Mouse (Mus musculus): ENCODE data around the gene Zfp369.

DNA sequence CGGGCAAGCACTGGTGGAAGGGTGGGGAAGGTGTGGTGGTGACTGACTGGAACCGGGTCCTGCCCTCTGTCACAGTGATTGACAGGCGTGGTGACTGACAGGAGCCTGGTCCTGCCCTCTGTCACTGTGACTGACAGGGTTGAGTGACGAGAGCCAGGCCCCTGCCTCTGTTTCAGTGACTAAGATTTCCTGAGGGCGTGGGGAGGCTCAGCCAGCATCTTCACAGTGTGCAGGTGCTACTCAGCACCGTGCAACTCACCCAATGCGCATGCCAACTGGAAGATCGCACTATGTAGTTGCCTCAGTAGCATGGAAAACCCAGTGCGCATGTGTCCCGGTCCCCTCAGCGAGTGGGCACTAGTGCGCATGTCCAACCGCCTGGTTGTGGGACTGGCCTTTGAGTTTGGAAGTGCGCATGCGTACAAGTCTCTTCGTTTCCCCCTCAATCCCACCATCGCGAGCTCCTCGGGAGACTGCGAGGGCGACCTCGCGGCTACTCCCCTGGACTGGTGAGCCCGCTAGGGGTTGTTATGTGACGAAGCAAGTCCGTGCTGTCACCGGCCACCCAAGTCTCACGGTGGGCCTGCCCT is 38.0 kb upstream of the Zfp369 start:
- TF ChIP-seq CTCF (IDR thresholded peaks at IDR 0.05; ENCODE audit: extremely low read depth, insufficient read depth, insufficient read length, insufficient replicate concordance): no peak
- no peak for TF ChIP-seq POLR2A (IDR thresholded peaks at IDR 0.05; ENCODE audit: low read depth, low read length)

Data from spleen, adult 2 months (tissue).